8 mouse cellular contexts compared by ENCODE assay signal in genomic region chr2:163048125-163048524, GRCm38 (mm10). TPM values are rescaled to one million over a fixed set of nuclear protein-coding genes. Genes with fewer than 3 reads are reported as not detected.
DNase-seq lines count a peak whose midpoint lies in the region; ATAC-seq and TF ChIP-seq lines count a peak whose summit lies in the region.

No protein-coding gene starts in this region.

- H3K9me3 ChIP-seq in embryonic facial prominence, embryonic 15.5 days (replicated peaks): no peaks in the 10 kb centered on the region
- no peaks in the 10 kb centered on the region for H3K9me3 ChIP-seq in limb, embryonic 13.5 days
- no peaks in the 10 kb centered on the region for H3K9me3 ChIP-seq in midbrain, embryonic 15.5 days

- WGBS in bone marrow, adult 2 months: 3% methylated on average over 10 of the region's 10 CpGs
- 3% methylated on average over 10 of the region's 10 CpGs for WGBS in embryonic facial prominence, embryonic 15.5 days
- WGBS in limb, embryonic 13.5 days: 5% methylated on average over 10 of the region's 10 CpGs
- WGBS in midbrain, embryonic 15.5 days: 3% methylated on average over 10 of the region's 10 CpGs
- WGBS in spleen, adult 2 months: 9% methylated on average over 10 of the region's 10 CpGs

- no peaks in the 10 kb centered on the region for H3K27me3 ChIP-seq in embryonic facial prominence, embryonic 15.5 days
- no peaks in the 10 kb centered on the region for H3K27me3 ChIP-seq in limb, embryonic 13.5 days
- H3K27me3 ChIP-seq in midbrain, embryonic 15.5 days (replicated peaks): no peaks in the 10 kb centered on the region
- H3K27me3 ChIP-seq in spleen, adult 2 months (ENCODE audit: control insufficient read depth, insufficient read depth, low read length): no peaks in the 10 kb centered on the region

- TF ChIP-seq POLR2A in bone marrow, adult 2 months (IDR thresholded peaks at IDR 0.05; ENCODE audit: borderline replicate concordance, control insufficient read depth, low read depth, low read length): no peak
- TF ChIP-seq POLR2A in spleen, adult 2 months (IDR thresholded peaks at IDR 0.05; ENCODE audit: low read depth, low read length): no peak

- H3K9ac ChIP-seq in embryonic facial prominence, embryonic 15.5 days: no peak overlapping the region
- H3K9ac ChIP-seq in limb, embryonic 13.5 days: no peak overlapping the region
- no peak overlapping the region for H3K9ac ChIP-seq in midbrain, embryonic 15.5 days

- peak; percentile 78 for DNase-seq in A20 (ENCODE audit: low read depth, low spot score)
- DNase-seq in heart, adult 9 months (ENCODE audit: low spot score in 2 of 2): peak; percentile 13 to 35
- DNase-seq in kidney, adult 9 months: peak; percentile 75
- DNase-seq in spleen, adult 2 months (ENCODE audit: low read depth in 1 of 2, low spot score in 2 of 2): peak in 1 of 2 experiments; percentile 57

- H3K36me3 ChIP-seq in embryonic facial prominence, embryonic 15.5 days: peaks cover 38% of the 10 kb centered on the region
- peaks cover 49% of the 10 kb centered on the region for H3K36me3 ChIP-seq in limb, embryonic 13.5 days
- H3K36me3 ChIP-seq in midbrain, embryonic 15.5 days (replicated peaks): peaks cover 30% of the 10 kb centered on the region
- peaks cover 21% of the 10 kb centered on the region for H3K36me3 ChIP-seq in spleen, adult 2 months (ENCODE audit: control insufficient read depth, insufficient read depth, low read length)

- no peak overlapping the region for H3K4me3 ChIP-seq in bone marrow, adult 2 months (replicated peaks; ENCODE audit: control insufficient read depth, low read depth, low read length)
- peak overlapping the region; percentile 29 for H3K4me3 ChIP-seq in embryonic facial prominence, embryonic 15.5 days (replicated peaks)
- H3K4me3 ChIP-seq in limb, embryonic 13.5 days: peak overlapping the region; percentile 28
- peak overlapping the region; percentile 29 for H3K4me3 ChIP-seq in midbrain, embryonic 15.5 days
- no peak overlapping the region for H3K4me3 ChIP-seq in spleen, adult 2 months (ENCODE audit: extremely low read depth, insufficient read depth, insufficient read length)

- no peak for ATAC-seq in embryonic facial prominence, embryonic 15.5 days (ENCODE audit: insufficient number of reproducible peaks, low FRiP score, low TSS enrichment, low read depth)
- ATAC-seq in limb, embryonic 13.5 days (ENCODE audit: low FRiP score, low read depth): peak; percentile 77
- ATAC-seq in midbrain, embryonic 15.5 days (replicated peaks): peak; percentile 63

- TF ChIP-seq CTCF in bone marrow, adult 2 months (IDR thresholded peaks at IDR 0.05; ENCODE audit: control insufficient read depth, insufficient read depth, low read length): peak; percentile 81
- peak; percentile 86 for TF ChIP-seq CTCF in spleen, adult 2 months (IDR thresholded peaks at IDR 0.05; ENCODE audit: extremely low read depth, insufficient read depth, insufficient read length, insufficient replicate concordance)

- no peak overlapping the region for H3K27ac ChIP-seq in bone marrow, adult 2 months (ENCODE audit: control insufficient read depth, insufficient read depth, low read depth, low read length, poor library complexity)
- no peak overlapping the region for H3K27ac ChIP-seq in embryonic facial prominence, embryonic 15.5 days (replicated peaks)
- no peak overlapping the region for H3K27ac ChIP-seq in limb, embryonic 13.5 days
- no peak overlapping the region for H3K27ac ChIP-seq in midbrain, embryonic 15.5 days
- no peak overlapping the region for H3K27ac ChIP-seq in spleen, adult 2 months (ENCODE audit: insufficient read depth, low read length)

- H3K4me2 ChIP-seq in embryonic facial prominence, embryonic 15.5 days (replicated peaks): peak overlapping the region; percentile 58
- H3K4me2 ChIP-seq in limb, embryonic 13.5 days (replicated peaks): peak overlapping the region; percentile 59
- peak overlapping the region; percentile 60 for H3K4me2 ChIP-seq in midbrain, embryonic 15.5 days

- no peaks in the 10 kb centered on the region; the same call in 1 of the 2 replicates for H3K4me1 ChIP-seq in bone marrow, adult 2 months (ENCODE audit: control insufficient read depth, insufficient read depth, low read length)
- H3K4me1 ChIP-seq in embryonic facial prominence, embryonic 15.5 days: 0 out of 2 replicates have a peak, but pooled peaks cover 5% of the 10 kb centered on the region
- no peaks in the 10 kb centered on the region for H3K4me1 ChIP-seq in limb, embryonic 13.5 days
- no peaks in the 10 kb centered on the region for H3K4me1 ChIP-seq in midbrain, embryonic 15.5 days
- H3K4me1 ChIP-seq in spleen, adult 2 months (ENCODE audit: control insufficient read depth, insufficient read depth, insufficient read length): no peaks in the 10 kb centered on the region

RNA-seq across cellular contexts. Expression of gene Mybl2, which starts 6.4 kb away (rescaled TPM):
- polyA plus RNA-seq in bone marrow, adult 2 months (2011; ENCODE audit: insufficient read depth, insufficient read length, low replicate concordance, missing spikeins): 43.6 and 59.3 TPM in 2 replicates
- 23.3 and 24.8 TPM in 2 replicates for polyA plus RNA-seq in embryonic facial prominence, embryonic 15.5 days (2015; fragmentation: Nextera tagmentation; extraction: Ambion mirVana)
- polyA plus RNA-seq in limb, embryonic 13.5 days (2015; fragmentation: Nextera tagmentation; extraction: Ambion mirVana): 23.8 and 26.3 TPM in 2 replicates
- 4.0 and 4.9 TPM in 2 replicates for polyA plus RNA-seq in midbrain, embryonic 15.5 days (2015; fragmentation: Nextera tagmentation; extraction: Ambion mirVana)
- 6.5 and 10.5 TPM in 2 replicates for polyA plus RNA-seq in spleen, adult 2 months (2012; rRNA removed)

RNA-seq across cellular contexts. Expression of gene Ift52, which starts 31.0 kb away (rescaled TPM):
- polyA plus RNA-seq in bone marrow, adult 2 months (2011; ENCODE audit: insufficient read depth, insufficient read length, low replicate concordance, missing spikeins): 11.2 and 16.8 TPM in 2 replicates
- 45.3 and 51.7 TPM in 2 replicates for polyA plus RNA-seq in embryonic facial prominence, embryonic 15.5 days (2015; fragmentation: Nextera tagmentation; extraction: Ambion mirVana)
- polyA plus RNA-seq in limb, embryonic 13.5 days (2015; fragmentation: Nextera tagmentation; extraction: Ambion mirVana): 55.3 and 56.9 TPM in 2 replicates
- polyA plus RNA-seq in midbrain, embryonic 15.5 days (2015; fragmentation: Nextera tagmentation; extraction: Ambion mirVana): 39.8 and 42.1 TPM in 2 replicates
- 13.6 and 14.1 TPM in 2 replicates for polyA plus RNA-seq in spleen, adult 2 months (2012; rRNA removed)

RNA-seq across cellular contexts. Expression of gene Gtsf1l, which starts 39.5 kb away (rescaled TPM):
- 10.0 TPM in 1 of 2 replicates, not detected in the other for polyA plus RNA-seq in bone marrow, adult 2 months (2011; ENCODE audit: insufficient read depth, insufficient read length, low replicate concordance, missing spikeins)
- 0.48 TPM in 1 of 2 replicates, not detected in the other for polyA plus RNA-seq in embryonic facial prominence, embryonic 15.5 days (2015; fragmentation: Nextera tagmentation; extraction: Ambion mirVana)
- polyA plus RNA-seq in limb, embryonic 13.5 days (2015; fragmentation: Nextera tagmentation; extraction: Ambion mirVana): not detected in 2 replicates
- polyA plus RNA-seq in midbrain, embryonic 15.5 days (2015; fragmentation: Nextera tagmentation; extraction: Ambion mirVana): not detected in 2 replicates
- polyA plus RNA-seq in spleen, adult 2 months (2012; rRNA removed): not detected in 2 replicates

Comparison
In these comparisons a context has a peak if more than half of its experiments do, and no peak if none do; other contexts are left out.
1. H3K4me3 ChIP-seq: peak in embryonic facial prominence, embryonic 15.5 days (single experiment), limb, embryonic 13.5 days (single experiment) and midbrain, embryonic 15.5 days (single experiment); none in bone marrow, adult 2 months (single experiment) and spleen, adult 2 months (single experiment).
2. Peak in every context shown above with its lines, with median percentiles within 50 percentile points of each other: H3K4me2 ChIP-seq.